Mouse (Mus musculus): ENCODE measurements around the gene 9330161L09Rik. TPM values are rescaled to one million over a fixed set of nuclear protein-coding genes. Genes with fewer than 3 reads are reported as not detected.

The 9330161L09Rik gene
- 0.14 and 0.22 TPM in 2 replicates for polyA plus RNA-seq (2012; rRNA removed)

DNA sequence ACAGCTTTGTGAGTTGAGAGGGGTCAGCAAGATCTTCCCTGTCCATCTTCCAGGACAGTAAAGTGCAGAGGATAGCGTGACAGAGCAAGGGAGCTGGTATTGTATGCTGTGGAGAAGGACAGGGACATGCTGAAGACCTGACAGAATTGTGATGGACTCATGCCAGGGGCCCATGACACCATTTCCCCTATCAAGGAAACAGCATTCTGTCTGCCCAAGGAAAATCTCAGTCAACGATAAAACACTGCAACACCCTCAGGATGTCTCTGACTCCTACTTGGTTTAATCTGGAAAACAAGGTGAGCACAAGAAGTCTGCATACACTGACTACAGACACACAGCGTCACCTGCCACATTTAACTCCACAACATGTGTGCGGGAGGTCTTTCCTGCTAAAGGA is at the start of gene 9330161L09Rik:
Gene 9330161L09Rik, minus strand, starts transcription at position 101 of the 400 bp plus-strand sequence.

DNA sequence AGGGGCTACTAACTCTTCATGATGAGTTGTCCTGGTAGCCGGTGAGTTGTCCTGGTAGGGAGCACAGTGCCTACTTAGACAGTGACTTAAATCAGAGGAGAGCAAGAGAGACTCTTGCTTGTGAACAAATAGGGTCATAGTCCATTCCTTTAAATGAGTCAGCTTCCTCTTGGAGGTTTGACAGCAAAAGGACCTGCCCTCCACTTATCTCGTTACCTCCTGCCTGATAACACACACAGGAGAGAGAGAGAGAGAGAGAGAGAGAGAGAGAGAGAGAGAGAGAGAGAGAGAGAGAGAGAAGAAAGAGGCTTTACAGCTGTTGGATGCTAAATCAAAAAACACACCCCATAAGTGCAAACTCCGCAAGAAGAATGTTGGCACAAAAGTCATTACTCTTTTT is 49.5 kb upstream of the 9330161L09Rik start, which contains the start of gene Ifi27l2b:
Gene Ifi27l2b, minus strand, starts transcription at position 84 of the 400 bp plus-strand sequence.

DNA sequence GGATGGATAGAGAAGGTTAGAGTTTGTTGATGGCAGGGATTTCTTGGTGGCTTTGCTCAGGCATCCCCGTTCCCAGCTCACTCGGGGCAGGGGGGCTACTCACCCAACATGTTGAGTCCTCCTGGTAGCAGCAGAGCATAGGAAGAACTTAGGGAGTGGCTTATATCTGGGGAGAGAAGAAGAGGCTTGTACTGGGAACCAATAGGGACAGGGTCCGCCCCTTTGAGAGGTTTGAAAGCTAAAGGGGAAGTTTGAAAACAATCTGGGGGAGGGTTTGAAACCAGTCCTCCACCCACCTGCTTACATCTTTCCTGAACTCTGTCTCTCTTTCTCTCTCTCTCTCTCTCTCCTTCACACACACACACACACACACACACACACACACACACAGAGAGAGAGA is 35.9 kb upstream of the 9330161L09Rik start, which contains the start of gene Ifi27l2a:
Gene Ifi27l2a, minus strand, starts transcription at position 157 of the 400 bp plus-strand sequence.

DNA sequence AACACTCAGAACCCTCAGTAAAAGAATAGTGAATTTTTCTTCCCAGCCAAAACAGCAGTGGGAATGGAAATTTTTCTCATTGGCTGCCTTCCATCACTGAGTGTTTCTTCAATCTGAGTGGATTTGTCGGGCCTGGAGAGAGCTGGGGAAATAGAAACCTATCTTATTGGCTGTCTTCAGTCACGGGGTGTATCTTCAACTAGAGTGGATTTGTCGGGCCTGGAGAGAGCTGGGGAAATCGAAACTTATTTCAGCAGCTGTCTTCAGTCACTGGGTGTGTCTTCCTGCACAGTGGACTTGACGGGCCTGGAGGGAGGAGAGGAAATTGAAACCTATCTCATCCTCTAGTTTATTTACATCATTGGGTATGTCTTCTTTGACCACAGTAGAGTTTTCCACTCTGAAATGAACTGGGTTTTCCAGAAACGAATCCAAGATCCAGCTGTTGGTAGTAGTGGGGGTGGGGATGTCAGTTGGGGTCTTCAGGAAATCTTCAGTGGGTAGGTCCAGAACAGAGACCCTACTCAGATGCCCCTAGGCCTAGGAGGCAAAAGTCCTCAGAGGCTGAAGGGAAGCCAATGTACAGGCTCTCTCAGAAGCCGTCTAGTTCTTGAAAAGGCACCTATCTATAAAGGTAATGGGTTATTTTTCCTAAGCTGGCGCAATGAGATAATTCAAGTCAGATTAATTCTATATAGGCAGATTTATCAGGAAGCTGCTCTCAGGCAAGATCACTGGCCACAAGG is 26.5 kb upstream of the 9330161L09Rik start, which contains the start of gene Ifi27:
Gene Ifi27, plus strand, starts transcription at position 226 of the 746 bp plus-strand sequence.

DNA sequence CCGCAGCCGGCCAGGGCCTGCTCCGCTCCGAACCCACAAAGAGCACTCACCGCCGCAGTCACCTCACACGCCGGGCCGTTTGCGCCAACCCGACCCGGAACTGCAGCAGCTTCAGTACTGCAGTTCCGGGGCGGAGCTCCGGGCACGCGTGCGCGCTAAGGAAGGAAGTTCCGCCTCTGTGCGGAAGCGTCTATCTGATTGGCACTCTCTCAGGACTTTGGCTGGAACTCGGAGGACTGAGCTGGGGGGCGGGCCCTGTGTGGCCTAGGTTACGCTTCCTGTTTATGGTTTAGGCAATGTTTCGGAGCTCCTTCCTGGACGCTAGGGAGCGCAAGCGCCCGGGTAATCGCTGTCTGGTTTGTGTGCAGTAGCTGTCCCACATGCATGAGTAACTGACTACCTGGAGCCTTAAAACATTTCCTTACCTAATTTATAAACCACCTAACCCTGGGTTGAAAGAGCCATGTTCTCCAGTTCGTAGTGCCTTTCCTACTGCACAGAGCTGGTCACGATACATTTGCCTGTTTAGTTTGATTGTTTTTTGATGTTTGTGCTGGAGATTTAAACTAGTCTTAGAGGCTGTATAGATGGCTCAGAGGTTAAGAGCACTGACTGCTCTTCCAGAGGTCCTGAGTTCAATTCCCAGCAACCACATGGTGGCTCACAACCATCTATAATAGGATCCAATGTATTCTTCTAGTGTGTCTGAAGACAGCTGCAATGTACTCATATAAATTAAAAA is 18.3 kb upstream of the 9330161L09Rik start, which contains the start of gene Ddx24:
Gene Ddx24, minus strand, starts transcription at position 102 of the 742 bp plus-strand sequence.

DNA sequence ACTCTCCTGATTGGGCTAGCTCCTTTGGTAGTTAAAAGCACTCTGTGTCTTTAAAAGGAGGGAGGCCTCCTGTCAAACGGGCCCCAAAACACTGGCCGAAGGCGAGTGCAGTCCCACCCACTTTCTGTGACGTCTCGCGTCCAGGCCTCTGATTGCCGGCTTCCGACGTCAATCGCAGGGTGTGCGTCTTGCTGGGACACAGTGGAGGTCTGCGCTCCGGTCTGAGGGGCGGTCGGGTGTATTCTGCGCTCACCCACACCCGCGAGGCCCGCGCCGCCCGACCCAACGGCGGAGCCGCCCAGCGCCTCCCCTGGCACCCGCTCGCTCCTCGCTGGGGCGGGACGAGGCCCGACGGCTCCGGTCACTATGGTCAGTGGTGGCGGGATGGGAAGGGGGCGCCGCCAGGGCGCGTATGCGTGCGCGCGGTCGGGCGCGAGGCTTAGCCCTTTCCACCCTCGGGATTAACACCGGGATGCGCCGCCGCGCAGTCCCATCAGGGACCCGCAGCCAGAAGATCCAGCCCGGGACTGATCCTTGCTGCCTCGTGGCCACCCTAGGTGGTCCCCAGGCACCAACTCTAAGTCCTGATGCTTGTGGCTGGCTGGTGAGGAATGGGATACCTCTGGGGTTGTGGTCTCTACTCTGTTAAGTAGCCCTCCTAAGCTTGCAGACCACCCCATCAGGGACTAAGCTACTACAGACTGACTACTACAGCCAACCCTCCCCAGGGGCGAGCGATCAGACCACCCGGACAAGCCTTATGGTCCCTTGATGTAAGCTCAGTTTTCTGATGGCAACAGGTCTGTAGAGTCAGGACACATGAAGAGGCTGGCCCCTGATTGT is 18.9 kb downstream of the 9330161L09Rik start, which contains the start of gene Otub2:
Gene Otub2, plus strand, starts transcription at position 178 of the 843 bp plus-strand sequence.

Other genes with a start within 250 kb of the 9330161L09Rik start
- gene Prima1, start 165.7 kb downstream of the 9330161L09Rik start, polyA plus RNA-seq (2012; rRNA removed): 0.05 TPM in 1 of 2 replicates, not detected in the other
- gene Fam181a, start 96.8 kb downstream of the 9330161L09Rik start, polyA plus RNA-seq (2012; rRNA removed): not detected in 2 replicates
- gene Asb2, start 51.8 kb downstream of the 9330161L09Rik start, polyA plus RNA-seq (2012; rRNA removed): 4.3 and 5.7 TPM in 2 replicates
- 11.0 and 11.6 TPM in 2 replicates for gene Otub2, start 19.1 kb downstream of the 9330161L09Rik start, polyA plus RNA-seq (2012; rRNA removed)
- gene Ddx24, start 18.0 kb upstream of the 9330161L09Rik start, polyA plus RNA-seq (2012; rRNA removed): 23.8 and 25.5 TPM in 2 replicates
- 33.9 and 52.3 TPM in 2 replicates for gene Ifi27, start 26.4 kb upstream of the 9330161L09Rik start, polyA plus RNA-seq (2012; rRNA removed)
- 26.0 and 70.7 TPM in 2 replicates for gene Ifi27l2a, start 35.9 kb upstream of the 9330161L09Rik start, polyA plus RNA-seq (2012; rRNA removed)
- gene Ifi27l2b, start 49.4 kb upstream of the 9330161L09Rik start, polyA plus RNA-seq (2012; rRNA removed): 0.13 TPM in 1 of 2 replicates, not detected in the other
- 1.2 and 1.3 TPM in 2 replicates for gene Ppp4r4, start 124.5 kb upstream of the 9330161L09Rik start, polyA plus RNA-seq (2012; rRNA removed)
- 53.2 and 56.2 TPM in 2 replicates for gene Serpina10, start 223.6 kb upstream of the 9330161L09Rik start, polyA plus RNA-seq (2012; rRNA removed)
- 14.8 and 25.0 TPM in 2 replicates for gene Serpina6, start 249.4 kb upstream of the 9330161L09Rik start, polyA plus RNA-seq (2012; rRNA removed)